Mouse (Mus musculus): ENCODE results near the gene Ugdh. TPM values are rescaled to one million over a fixed set of nuclear protein-coding genes. Genes with fewer than 3 reads are reported as not detected.
"Not testable (repeated sequence)": the region's sequence is repeated elsewhere in the genome, so short reads cannot be mapped to it uniquely, and the experiment has no call there.

Gene Ugdh
- polyA plus RNA-seq (2015; fragmentation: Nextera tagmentation; extraction: Ambion mirVana) = 41.1 and 45.6 TPM in 2 replicates

GRCm38 (mm10) chr5:65435806-65436561 lies at the start of gene Ugdh:
Gene Ugdh, minus strand, starts transcription at chr5:65435949.
- Histone ChIP-seq H3K4me3 (peak within 1 kb of the TSS; percentile 97), H3K9ac (peak within 1 kb of the TSS; percentile 93), H3K4me1 (peaks cover 16% of the 10 kb centered on the region), H3K27me3 (replicated peaks) (no peaks in the 10 kb centered on the region), H3K4me2 (peak within 1 kb of the TSS; percentile 83), H3K27ac (peak within 1 kb of the TSS; percentile 84), H3K36me3 (replicated peaks) (no peaks in the 10 kb centered on the region), H3K9me3 (no peaks in the 10 kb centered on the region)
- ATAC-seq (replicated peaks) = peak; percentile 97
- WGBS = under 1% methylated on average over 51 of the region's 51 CpGs

GRCm38 (mm10) chr5:65482996-65483395 lies 47.2 kb upstream of the Ugdh start:
- no peaks in the 10 kb centered on the region for H3K27me3 ChIP-seq (replicated peaks)
- no peak for ATAC-seq (replicated peaks)
- 92% methylated on average over 4 of the region's 4 CpGs for WGBS
- H3K27ac ChIP-seq = no peak overlapping the region
- no peak overlapping the region for H3K9ac ChIP-seq
- H3K36me3 ChIP-seq (replicated peaks) = no peaks in the 10 kb centered on the region
- H3K4me3 ChIP-seq = no peak overlapping the region
- no peaks in the 10 kb centered on the region for H3K4me1 ChIP-seq
- H3K4me2 ChIP-seq = no peak overlapping the region
- H3K9me3 ChIP-seq = no peaks in the 10 kb centered on the region

DNA sequence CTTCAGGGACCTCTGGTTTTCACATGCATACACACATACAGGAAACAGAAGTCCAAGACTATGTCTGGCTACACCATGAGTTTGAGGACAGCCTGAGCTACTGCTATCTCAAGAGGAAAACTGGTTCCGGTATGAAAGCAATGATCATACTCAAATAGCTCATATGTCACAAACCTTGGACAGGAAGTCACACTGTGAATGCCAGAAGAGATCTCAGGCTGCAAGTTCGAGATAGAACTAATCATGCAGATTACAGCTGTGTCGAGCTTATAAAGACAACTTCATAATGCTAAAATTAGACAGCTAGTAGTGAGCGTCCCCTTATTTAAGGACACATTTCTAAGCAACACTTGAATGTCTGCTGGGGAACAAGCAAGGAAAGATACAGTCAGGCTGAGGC lies 44.8 kb upstream of the Ugdh start:
- Histone ChIP-seq H3K27ac (no peak overlapping the region), H3K4me3 (no peak overlapping the region), H3K27me3 (replicated peaks) (no peaks in the 10 kb centered on the region), H3K4me2 (no peak overlapping the region), H3K4me1 (no peaks in the 10 kb centered on the region), H3K9ac (no peak overlapping the region), H3K9me3 (no peaks in the 10 kb centered on the region), H3K36me3 (replicated peaks) (no peaks in the 10 kb centered on the region)
- WGBS = 81% methylated on average over 4 of the region's 4 CpGs
- ATAC-seq (replicated peaks) = no peak

DNA sequence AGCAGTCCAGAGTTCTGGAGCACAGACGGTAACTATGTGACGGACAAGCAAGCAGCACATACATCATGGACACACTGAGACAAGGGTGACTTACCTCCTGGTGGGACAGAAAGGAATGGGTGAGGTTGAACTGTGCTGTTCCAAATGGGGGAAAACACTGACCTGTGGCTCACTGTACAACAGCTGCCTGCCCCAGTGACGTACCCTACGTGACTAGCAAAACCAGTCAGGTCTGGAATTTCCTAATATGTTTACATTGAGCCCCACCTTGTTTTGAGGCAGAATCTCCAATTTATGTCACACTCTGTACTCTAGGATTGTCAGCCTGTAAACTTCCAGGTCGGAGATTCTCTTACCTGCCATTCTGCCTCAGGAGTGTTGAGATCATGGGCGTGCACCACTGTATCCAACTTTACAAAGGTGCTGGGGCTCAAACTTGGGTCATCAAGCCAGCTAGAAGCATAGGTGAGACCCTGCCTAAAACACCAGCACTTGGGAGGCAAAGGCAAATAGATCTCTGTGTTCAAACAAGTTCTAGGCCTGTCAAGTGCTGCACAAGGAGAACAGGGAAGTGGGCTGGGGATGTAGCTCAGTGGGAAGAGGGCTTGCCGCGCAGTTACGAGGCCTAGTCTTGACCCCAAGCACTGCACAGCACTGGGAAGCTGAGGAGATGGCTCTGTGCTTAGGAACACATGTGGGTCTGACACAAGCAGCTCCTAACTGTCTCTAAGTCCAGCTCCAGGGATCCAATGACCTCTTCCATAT lies 44.1 kb upstream of the Ugdh start:
- Histone ChIP-seq H3K36me3 (replicated peaks) (no peaks in the 10 kb centered on the region), H3K9me3 (no peaks in the 10 kb centered on the region), H3K4me3 (no peak overlapping the region), H3K4me2 (no peak overlapping the region), H3K27ac (no peak overlapping the region), H3K9ac (no peak overlapping the region), H3K4me1 (no peaks in the 10 kb centered on the region), H3K27me3 (replicated peaks) (no peaks in the 10 kb centered on the region)
- WGBS = 90% methylated on average over 9 of the region's 9 CpGs
- ATAC-seq (replicated peaks) = no peak

DNA sequence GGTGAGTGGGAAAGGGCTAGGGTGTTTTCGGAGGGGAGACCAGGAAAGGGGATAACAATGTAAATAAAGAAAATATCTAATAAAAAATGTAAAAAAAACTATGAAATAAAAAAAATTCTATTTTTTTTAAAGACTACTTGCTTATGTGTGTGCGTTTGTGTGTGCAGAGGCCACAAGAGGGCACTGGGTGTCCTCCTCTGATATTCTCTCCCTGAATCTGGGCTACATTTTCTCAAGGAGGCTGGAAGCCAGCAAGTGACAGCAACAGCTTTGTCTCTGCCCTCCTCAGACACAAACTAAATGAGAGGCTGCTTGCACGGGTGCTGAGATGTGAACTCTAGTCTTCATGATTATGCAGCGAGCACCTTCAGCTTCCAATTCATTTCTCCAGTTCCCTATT lies 42.5 kb upstream of the Ugdh start:
- no peak overlapping the region for H3K9ac ChIP-seq
- no peaks in the 10 kb centered on the region for H3K27me3 ChIP-seq (replicated peaks)
- no peak overlapping the region for H3K4me3 ChIP-seq
- ATAC-seq (replicated peaks) = no peak
- H3K4me2 ChIP-seq = no peak overlapping the region
- no peaks in the 10 kb centered on the region for H3K36me3 ChIP-seq (replicated peaks)
- H3K9me3 ChIP-seq = no peaks in the 10 kb centered on the region
- H3K4me1 ChIP-seq = no peaks in the 10 kb centered on the region
- 58% methylated on average over 4 of the region's 4 CpGs for WGBS
- no peak overlapping the region for H3K27ac ChIP-seq

GRCm38 (mm10) chr5:65476739-65477138 lies 41.0 kb upstream of the Ugdh start:
- H3K9ac ChIP-seq; H3K4me2 ChIP-seq; H3K27me3 ChIP-seq (replicated peaks); H3K27ac ChIP-seq; ATAC-seq (replicated peaks); H3K4me3 ChIP-seq; H3K4me1 ChIP-seq; H3K36me3 ChIP-seq (replicated peaks); H3K9me3 ChIP-seq: not testable (repeated sequence)
- 98% methylated on average over 4 of the region's 4 CpGs for WGBS

DNA sequence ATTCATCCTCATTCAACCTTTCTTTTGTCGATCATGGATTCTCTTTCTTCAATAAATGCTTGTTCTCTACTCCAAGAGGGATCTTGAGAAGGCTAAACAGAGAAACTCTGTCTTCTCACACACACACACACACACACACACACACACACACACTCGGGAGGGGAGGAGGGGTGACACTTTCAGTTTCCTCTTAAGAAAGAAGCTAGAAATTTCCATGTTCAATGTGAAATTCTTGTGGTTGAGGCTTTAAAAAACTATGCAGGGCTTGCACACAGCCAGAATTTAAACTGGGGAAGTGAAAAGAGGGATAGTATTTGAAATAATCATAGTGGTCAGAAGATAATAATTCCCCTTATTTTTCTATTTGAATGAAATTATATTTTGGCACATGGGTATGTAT lies 40.1 kb upstream of the Ugdh start:
- H3K27ac ChIP-seq = no peak overlapping the region
- WGBS = 81% methylated on average over 2 of the region's 2 CpGs
- no peaks in the 10 kb centered on the region for H3K36me3 ChIP-seq (replicated peaks)
- no peak overlapping the region for H3K9ac ChIP-seq
- no peaks in the 10 kb centered on the region for H3K9me3 ChIP-seq
- no peak overlapping the region for H3K4me2 ChIP-seq
- no peaks in the 10 kb centered on the region for H3K4me1 ChIP-seq
- no peak overlapping the region for H3K4me3 ChIP-seq
- no peak for ATAC-seq (replicated peaks)
- no peaks in the 10 kb centered on the region for H3K27me3 ChIP-seq (replicated peaks)

DNA sequence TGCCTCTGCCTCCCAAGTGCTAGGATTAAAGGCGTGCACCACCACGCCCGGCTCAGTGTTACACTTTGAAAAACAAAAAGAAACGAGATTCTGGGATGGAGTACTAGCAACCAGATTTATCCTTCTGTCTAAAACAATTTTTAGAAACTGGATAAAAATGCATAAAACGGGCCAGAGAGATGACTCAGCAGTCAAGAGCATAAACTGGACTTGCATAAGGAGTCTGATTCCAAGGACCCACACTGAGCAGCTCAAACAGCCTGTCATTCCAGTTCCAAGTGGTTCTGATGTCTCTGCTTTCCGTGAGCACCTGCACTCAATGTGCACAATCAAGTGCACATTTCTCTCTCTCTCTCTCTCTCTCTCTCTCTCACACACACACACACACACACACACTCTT lies 34.0 kb upstream of the Ugdh start:
- no peaks in the 10 kb centered on the region for H3K4me1 ChIP-seq
- no peak overlapping the region for H3K9ac ChIP-seq
- no peak for ATAC-seq (replicated peaks)
- WGBS = 94% methylated on average over 6 of the region's 6 CpGs
- H3K4me2 ChIP-seq = no peak overlapping the region
- H3K4me3 ChIP-seq = no peak overlapping the region
- H3K36me3 ChIP-seq (replicated peaks) = peaks cover 23% of the 10 kb centered on the region
- H3K27ac ChIP-seq = no peak overlapping the region
- no peaks in the 10 kb centered on the region for H3K27me3 ChIP-seq (replicated peaks)
- no peaks in the 10 kb centered on the region for H3K9me3 ChIP-seq

DNA sequence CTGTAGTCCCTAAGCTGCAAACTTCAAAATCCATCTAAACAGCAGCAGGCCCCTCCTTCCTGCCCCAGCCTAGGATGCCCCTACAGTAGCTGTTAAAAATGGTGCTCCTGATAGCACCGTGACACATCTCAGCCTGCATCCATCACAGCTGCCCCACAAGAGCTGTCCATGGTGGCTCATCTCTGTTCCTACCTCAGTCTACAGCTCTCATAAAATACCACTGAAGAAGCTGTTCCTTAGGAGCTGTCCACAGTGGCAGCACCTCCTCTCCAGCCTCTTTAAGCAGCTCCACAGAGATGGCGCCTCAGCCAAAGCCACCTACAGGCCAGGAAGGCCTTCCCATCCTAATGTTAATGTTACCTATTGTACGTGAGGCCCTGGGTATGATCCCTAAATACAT lies 31.2 kb upstream of the Ugdh start:
- Histone ChIP-seq H3K27me3 (replicated peaks) (no peaks in the 10 kb centered on the region), H3K9ac (no peak overlapping the region), H3K4me2 (no peak overlapping the region), H3K36me3 (replicated peaks) (peaks cover 23% of the 10 kb centered on the region), H3K9me3 (no peaks in the 10 kb centered on the region), H3K4me1 (no peaks in the 10 kb centered on the region), H3K4me3 (no peak overlapping the region), H3K27ac (no peak overlapping the region)
- ATAC-seq (replicated peaks) = no peak
- WGBS = 84% methylated on average over 3 of the region's 3 CpGs

DNA sequence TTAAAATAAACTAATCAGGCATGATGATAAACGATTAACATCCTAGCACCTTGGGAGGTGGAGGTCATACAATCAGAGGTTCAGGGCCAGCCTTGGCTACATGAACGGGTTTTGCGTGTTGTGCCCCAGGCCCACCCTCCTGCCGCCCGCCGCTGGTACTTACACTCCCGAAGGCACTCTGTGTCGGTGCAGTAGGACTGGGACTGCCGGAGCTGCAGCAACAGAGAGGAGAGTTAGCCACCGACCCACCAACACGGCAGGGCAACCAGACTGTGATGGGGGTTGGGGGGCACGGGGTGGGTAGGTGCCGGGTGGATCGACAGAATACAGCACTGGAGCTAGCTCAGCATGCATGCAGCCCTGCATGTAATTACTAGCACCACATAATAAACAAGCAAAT lies 24.6 kb upstream of the Ugdh start:
- H3K4me2 ChIP-seq = no peak overlapping the region
- no peaks in the 10 kb centered on the region for H3K9me3 ChIP-seq
- no peak for ATAC-seq (replicated peaks)
- H3K27me3 ChIP-seq (replicated peaks) = no peaks in the 10 kb centered on the region
- H3K4me3 ChIP-seq = no peak overlapping the region
- no peak overlapping the region for H3K27ac ChIP-seq
- 90% methylated on average over 14 of the region's 14 CpGs for WGBS
- no peaks in the 10 kb centered on the region for H3K36me3 ChIP-seq (replicated peaks)
- H3K9ac ChIP-seq = no peak overlapping the region
- H3K4me1 ChIP-seq = no peaks in the 10 kb centered on the region

DNA sequence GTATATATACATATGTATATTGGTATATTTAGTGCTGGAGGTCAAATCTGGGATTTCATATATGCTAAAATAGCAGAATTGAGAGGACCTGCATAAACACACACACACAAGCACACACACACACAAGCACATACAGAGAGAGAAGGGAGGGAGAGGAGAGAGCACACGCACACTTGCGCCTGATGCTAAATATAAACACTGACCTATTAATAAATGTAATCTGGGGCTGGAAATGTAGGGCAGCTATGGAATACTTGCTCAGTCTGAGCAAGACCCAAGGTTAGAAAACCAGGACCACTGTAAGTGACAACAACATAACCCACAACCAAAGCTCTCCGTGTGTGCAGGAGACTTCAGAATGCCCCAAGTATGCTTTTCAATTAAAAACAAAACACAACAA lies 23.7 kb upstream of the Ugdh start:
- ATAC-seq (replicated peaks) = no peak
- Histone ChIP-seq H3K27me3 (replicated peaks) (no peaks in the 10 kb centered on the region), H3K4me1 (no peaks in the 10 kb centered on the region), H3K27ac (no peak overlapping the region), H3K4me2 (no peak overlapping the region), H3K9me3 (no peaks in the 10 kb centered on the region), H3K9ac (no peak overlapping the region), H3K4me3 (no peak overlapping the region), H3K36me3 (replicated peaks) (no peaks in the 10 kb centered on the region)
- 92% methylated on average over 3 of the region's 3 CpGs for WGBS

DNA sequence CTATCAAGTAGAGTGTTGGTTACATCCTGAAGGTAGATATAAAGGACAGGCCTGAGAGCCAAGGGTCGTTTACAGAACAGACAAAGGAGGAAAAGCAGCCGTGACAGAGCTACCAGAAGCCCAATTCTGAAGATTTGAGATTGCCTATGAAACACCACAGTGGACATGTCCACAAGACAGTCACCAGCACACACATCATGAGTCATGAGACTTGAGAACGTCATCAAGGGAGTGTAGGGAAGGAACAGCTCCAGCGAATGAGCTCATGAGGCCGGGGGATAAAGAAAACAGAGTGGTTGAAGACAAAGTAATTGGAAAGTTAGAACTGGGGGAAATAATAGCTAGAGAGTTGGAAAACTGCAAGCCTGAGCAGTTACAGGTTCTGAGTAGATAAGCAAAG lies 22.1 kb upstream of the Ugdh start:
- H3K9me3 ChIP-seq = no peaks in the 10 kb centered on the region
- H3K36me3 ChIP-seq (replicated peaks) = no peaks in the 10 kb centered on the region
- no peak for ATAC-seq (replicated peaks)
- H3K27ac ChIP-seq = no peak overlapping the region
- no peaks in the 10 kb centered on the region for H3K27me3 ChIP-seq (replicated peaks)
- no peak overlapping the region for H3K9ac ChIP-seq
- H3K4me2 ChIP-seq = no peak overlapping the region
- no peaks in the 10 kb centered on the region for H3K4me1 ChIP-seq
- 81% methylated on average over 5 of the region's 5 CpGs for WGBS
- H3K4me3 ChIP-seq = no peak overlapping the region
